Mouse (Mus musculus) urinary bladder, postnatal 36 days (tissue): ENCODE measurements around the gene Tlr12.
"Not testable (repeated sequence)": the region's sequence is repeated elsewhere in the genome, so short reads cannot be mapped to it uniquely, and the experiment has no call there.

ENCODE experiments used
- DNase-seq, 2 experiments: peaks; one replicate each; pipeline ENCODE4 v3.0.0; 2022; ENCODE audit warnings: low spot score in 2 of 2, mixed read lengths in 1 of 2

The Tlr12 gene

GRCm38 (mm10) chr4:128618246-128618911, at the start of gene Tlr12:
TSS of gene Tlr12 (minus strand) at chr4:128618619.
- DNase-seq = no peak

GRCm38 (mm10) chr4:128667195-128667594, 48.8 kb upstream of the Tlr12 start:
- not testable (repeated sequence) for DNase-seq

- DNase-seq = not testable (repeated sequence)
Measured at GRCm38 (mm10) chr4:128666362-128666761, 47.9 kb upstream of the Tlr12 start.

GRCm38 (mm10) chr4:128664002-128664401, 45.6 kb upstream of the Tlr12 start:
- DNase-seq = no peak

- no peak for DNase-seq
Measured at GRCm38 (mm10) chr4:128661063-128661462, 42.6 kb upstream of the Tlr12 start.

- no peak for DNase-seq
Measured at GRCm38 (mm10) chr4:128660196-128660595, 41.8 kb upstream of the Tlr12 start.

- DNase-seq = no peak
Measured at GRCm38 (mm10) chr4:128655446-128655845, 37.0 kb upstream of the Tlr12 start.

- peak; percentile 85 to 91 for DNase-seq
Measured at GRCm38 (mm10) chr4:128654505-128655381, 36.3 kb upstream of the Tlr12 start, which contains the start of gene Phc2. TSS of gene Phc2 (plus strand) at chr4:128654702.

GRCm38 (mm10) chr4:128652584-128653298, 34.3 kb upstream of the Tlr12 start:
- DNase-seq = no peak

GRCm38 (mm10) chr4:128651530-128651929, 33.1 kb upstream of the Tlr12 start:
- DNase-seq = no peak

GRCm38 (mm10) chr4:128648567-128649255, 30.3 kb upstream of the Tlr12 start:
- DNase-seq = no peak

GRCm38 (mm10) chr4:128646762-128647161, 28.3 kb upstream of the Tlr12 start:
- no peak for DNase-seq

- DNase-seq = no peak
Measured at GRCm38 (mm10) chr4:128645896-128646295, 27.5 kb upstream of the Tlr12 start.

- no peak for DNase-seq
Measured at GRCm38 (mm10) chr4:128641766-128642717, 23.6 kb upstream of the Tlr12 start.

- DNase-seq = no peak
Measured at GRCm38 (mm10) chr4:128638265-128638923, 20.0 kb upstream of the Tlr12 start.

GRCm38 (mm10) chr4:128637250-128637649, 18.8 kb upstream of the Tlr12 start:
- DNase-seq = no peak

- no peak for DNase-seq
Measured at GRCm38 (mm10) chr4:128635894-128636585, 17.6 kb upstream of the Tlr12 start.

- no peak for DNase-seq
Measured at GRCm38 (mm10) chr4:128635451-128635850, 17.0 kb upstream of the Tlr12 start.

- DNase-seq = no peak
Measured at GRCm38 (mm10) chr4:128621109-128621508, 2.7 kb upstream of the Tlr12 start.
